Mouse (Mus musculus): ENCODE measurements around the gene Ankrd54. TPM values are rescaled to one million over a fixed set of nuclear protein-coding genes. Genes with fewer than 3 reads are reported as not detected.
"Not testable (repeated sequence)": the region's sequence is repeated elsewhere in the genome, so short reads cannot be mapped to it uniquely, and the experiment has no call there.

Gene Ankrd54
- total RNA-seq, 2 experiments from 2014 or later = 17.9 to 20.1 TPM

- intact Hi-C loops (cut with DNase I) = no loop called here
- peak in 1 of 2 experiments; percentile 70 for DNase-seq (ENCODE audit: extremely low spot score in 1 of 2, low spot score in 2 of 2)
These were observed 35.1 kb downstream of the Ankrd54 start for GRCm38 (mm10) chr15:79027291-79028205.

GRCm38 (mm10) chr15:79026511-79027290, 36.0 kb downstream of the Ankrd54 start:
- no peak for DNase-seq (ENCODE audit: extremely low spot score in 1 of 2, low spot score in 2 of 2)
- intact Hi-C loops (cut with DNase I) = no loop called here

- DNase-seq (ENCODE audit: extremely low spot score in 1 of 2, low spot score in 2 of 2) = no peak
- intact Hi-C loops (cut with DNase I) = no loop called here
These were observed 36.9 kb downstream of the Ankrd54 start for GRCm38 (mm10) chr15:79025687-79026308.

- intact Hi-C loops (cut with DNase I) = no loop called here
- no peak for DNase-seq (ENCODE audit: extremely low spot score in 1 of 2, low spot score in 2 of 2)
These were observed 39.3 kb downstream of the Ankrd54 start for GRCm38 (mm10) chr15:79023366-79023765.

- intact Hi-C loops (cut with DNase I) = no loop called here
- DNase-seq (ENCODE audit: extremely low spot score in 1 of 2, low spot score in 2 of 2) = no peak
These were observed 39.9 kb downstream of the Ankrd54 start for GRCm38 (mm10) chr15:79022671-79023230.

- intact Hi-C loops (cut with DNase I) = no loop called here
- DNase-seq (ENCODE audit: extremely low spot score in 1 of 2, low spot score in 2 of 2) = no peak
These were observed 43.8 kb downstream of the Ankrd54 start for GRCm38 (mm10) chr15:79018886-79019285.

- intact Hi-C loops (cut with DNase I) = no loop called here
- no peak for DNase-seq (ENCODE audit: extremely low spot score in 1 of 2, low spot score in 2 of 2)
These were observed 44.5 kb downstream of the Ankrd54 start for GRCm38 (mm10) chr15:79018191-79018590.

GRCm38 (mm10) chr15:79013382-79013781, 49.3 kb downstream of the Ankrd54 start:
- intact Hi-C loops (cut with DNase I) = no loop called here
- DNase-seq (ENCODE audit: extremely low spot score in 1 of 2, low spot score in 2 of 2) = no peak

GRCm38 (mm10) chr15:79011550-79011949, 51.1 kb downstream of the Ankrd54 start:
- intact Hi-C loops (cut with DNase I) = no loop called here
- DNase-seq (ENCODE audit: extremely low spot score in 1 of 2, low spot score in 2 of 2) = no peak

GRCm38 (mm10) chr15:79009734-79010133, 53.0 kb downstream of the Ankrd54 start:
- DNase-seq (ENCODE audit: extremely low spot score in 1 of 2, low spot score in 2 of 2) = no peak
- intact Hi-C loops (cut with DNase I) = no loop called here

GRCm38 (mm10) chr15:79007836-79008235, 54.9 kb downstream of the Ankrd54 start:
- intact Hi-C loops (cut with DNase I); DNase-seq (ENCODE audit: extremely low spot score in 1 of 2, low spot score in 2 of 2): not testable (repeated sequence)

- intact Hi-C loops (cut with DNase I) = no loop called here
- no peak for DNase-seq (ENCODE audit: extremely low spot score in 1 of 2, low spot score in 2 of 2)
These were observed 55.6 kb downstream of the Ankrd54 start for GRCm38 (mm10) chr15:79007059-79007458.

- no peak for DNase-seq (ENCODE audit: extremely low spot score in 1 of 2, low spot score in 2 of 2)
- intact Hi-C loops (cut with DNase I) = no loop called here
These were observed 56.1 kb downstream of the Ankrd54 start for GRCm38 (mm10) chr15:79006638-79007037.

GRCm38 (mm10) chr15:79005581-79005980, 57.1 kb downstream of the Ankrd54 start:
- no peak for DNase-seq (ENCODE audit: extremely low spot score in 1 of 2, low spot score in 2 of 2)
- intact Hi-C loops (cut with DNase I) = no loop called here

Other genes starting within 250 kb of the Ankrd54 start
- 1 to 10 TPM; 6.2 to 8.4 TPM for gene Cdc42ep1, start 220.3 kb downstream of the Ankrd54 start, total RNA-seq (2021)
- gene Lgals2, start 207.4 kb downstream of the Ankrd54 start, total RNA-seq (2021) = not detected
- gene Gga1, start 185.7 kb downstream of the Ankrd54 start, total RNA-seq (2021) = 10 to 100 TPM; 54.7 to 57.6 TPM
- gene Gm49510, start 163.2 kb downstream of the Ankrd54 start, total RNA-seq (2021) = not detected
- 1 to 10 TPM; 8.7 to 9.4 TPM for gene Sh3bp1, start 163.1 kb downstream of the Ankrd54 start, total RNA-seq (2021)
- 100 to 1,000 TPM; 146 to 158 TPM for gene Pdxp, start 149.0 kb downstream of the Ankrd54 start, total RNA-seq (2021)
- gene Lgals1, start 136.2 kb downstream of the Ankrd54 start, total RNA-seq (2021) = 10 to 100 TPM; 24.1 to 25.3 TPM
- 10 to 100 TPM; 40.9 to 41.4 TPM for gene Nol12, start 128.0 kb downstream of the Ankrd54 start, total RNA-seq (2021)
- gene Triobp, start 115.2 kb downstream of the Ankrd54 start, total RNA-seq (2021) = 10 to 100 TPM; 31.7 to 37.6 TPM
- 10 to 100 TPM; 73.4 to 81.3 TPM for gene H1f0, start 34.4 kb downstream of the Ankrd54 start, total RNA-seq (2021)
- under 1 TPM; 0.36 to 0.45 TPM for gene Galr3, start 21.0 kb downstream of the Ankrd54 start, total RNA-seq (2021)
- 100 to 1,000 TPM in 1 of 2 experiments, 10 to 100 TPM in 1; 95.5 to 100 TPM for gene Eif3l, start 12.3 kb upstream of the Ankrd54 start, total RNA-seq (2021)
- 10 to 100 TPM; 31.4 to 34.0 TPM for gene Micall1, start 46.0 kb upstream of the Ankrd54 start, total RNA-seq (2021)
- gene Polr2f, start 78.1 kb upstream of the Ankrd54 start, total RNA-seq (2021) = 100 to 1,000 TPM; 123 to 124 TPM
- 10 to 100 TPM; 12.2 to 16.5 TPM for gene 1700088E04Rik, start 78.4 kb upstream of the Ankrd54 start, total RNA-seq (2021)
- gene Sox10, start 102.3 kb upstream of the Ankrd54 start, total RNA-seq (2021) = 10 to 100 TPM; 22.5 to 27.0 TPM
- 10 to 100 TPM; 53.9 to 59.1 TPM for gene Pick1, start 166.3 kb upstream of the Ankrd54 start, total RNA-seq (2021)
- 1 to 10 TPM; 1.3 to 1.8 TPM for gene Gm49486, start 166.5 kb upstream of the Ankrd54 start, total RNA-seq (2021)
- gene Slc16a8, start 191.9 kb upstream of the Ankrd54 start, total RNA-seq (2021) = under 1 TPM in 1 of 2 experiments, not detected in 1; 0.19 TPM
- gene Baiap2l2, start 222.6 kb upstream of the Ankrd54 start, total RNA-seq (2021) = 1 to 10 TPM; 7.0 to 9.1 TPM